Mouse (Mus musculus) liver, embryonic 15.5 days (tissue): ENCODE results near the gene Adarb1. TPM values are rescaled to one million over a fixed set of nuclear protein-coding genes. Genes with fewer than 3 reads are reported as not detected.

Experiments used
- ATAC-seq: fragments of 200-750 bp; cut with Nextera tagmentation; 2 replicates; pipeline ENCODE4 v1.8.0; 2017; ENCODE audit warnings: moderate number of reproducible peaks, mild to moderate bottlenecking, moderate library complexity; ENCODE audit not compliant: insufficient read depth
- H3K27ac ChIP-seq: fragments of 300-500 bp; sonication (generic); replicated peaks from 2 replicates; pipeline ENCODE4 v1.5.1; 2015; ENCODE audit warnings: mild to moderate bottlenecking, inconsistent platforms
- H3K27me3 ChIP-seq: fragments of 300-500 bp; sonication (generic); 2 replicates; pipeline ENCODE4 v1.6.1; 2015; ENCODE audit warnings: mild to moderate bottlenecking, inconsistent platforms
- H3K36me3 ChIP-seq: fragments of 300-500 bp; sonication (generic); replicated peaks from 2 replicates; pipeline ENCODE4 v1.6.1; 2015; ENCODE audit warnings: moderate library complexity, mild to moderate bottlenecking, inconsistent platforms
- H3K4me1 ChIP-seq: fragments of 300-500 bp; sonication (generic); replicated peaks from 2 replicates; pipeline ENCODE4 v1.6.1; 2015; ENCODE audit warnings: inconsistent platforms
- H3K4me2 ChIP-seq: fragments of 300-500 bp; sonication (generic); 2 replicates; pipeline ENCODE4 v1.6.1; 2015; ENCODE audit warnings: moderate library complexity, mild to moderate bottlenecking, inconsistent platforms
- H3K4me3 ChIP-seq: fragments of 300-500 bp; sonication (generic); replicated peaks from 2 replicates; pipeline ENCODE4 v1.5.1; 2015; ENCODE audit warnings: mild to moderate bottlenecking, inconsistent platforms
- H3K9ac ChIP-seq: fragments of 300-500 bp; sonication (generic); 2 replicates; pipeline ENCODE4 v1.6.1; 2015; ENCODE audit warnings: moderate library complexity, mild to moderate bottlenecking, inconsistent platforms
- H3K9me3 ChIP-seq: fragments of 300-500 bp; sonication (generic); replicated peaks from 2 replicates; pipeline ENCODE4 v1.6.1; 2016; ENCODE audit warnings: inconsistent platforms
- WGBS: fragments of 180-500 bp; shearing (Covaris S2); methylation state at CpG from one replicate; pipeline ENCODE4 v1.1.7; 2015; ENCODE audit warnings: mixed read lengths; ENCODE audit not compliant: insufficient replicate concordance; 5-methylcytosine and 5-hydroxymethylcytosine counted together
- polyA plus RNA-seq: library from polyadenylated mRNA; unstranded; fragments of >200 nt; fragmentation: Nextera tagmentation; extraction: Ambion mirVana; gene quantifications from 2 replicates; pipeline ENCODE4 v1.2.1, GENCODE M21; 2015

Adarb1 gene
- polyA plus RNA-seq, 1 experiment from 2014 or later = 1.6 TPM

DNA sequence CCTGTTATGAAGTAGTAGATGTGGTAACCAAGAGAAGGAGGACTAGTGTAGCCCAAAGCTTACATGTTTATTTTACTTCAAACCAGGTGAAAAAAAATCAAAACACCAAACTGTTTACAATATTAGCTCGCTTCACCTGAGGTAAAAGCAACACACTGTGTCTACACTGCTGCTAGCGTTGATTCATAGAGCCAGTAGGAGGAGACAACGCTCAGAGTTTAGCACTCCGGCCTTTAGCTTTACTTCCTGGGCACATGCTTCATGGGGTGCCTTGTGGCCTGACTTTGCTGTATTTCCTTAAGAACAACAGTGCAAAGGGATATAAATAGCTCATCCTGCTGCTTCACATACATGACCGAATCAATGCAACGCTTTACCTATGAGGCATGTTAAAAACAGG lies 60.1 kb downstream of the Adarb1 start:
- Histone ChIP-seq H3K4me3 (no peak overlapping the region), H3K27me3 (no peaks in the 10 kb centered on the region), H3K36me3 (no peaks in the 10 kb centered on the region), H3K4me2 (no peak overlapping the region), H3K4me1 (no peaks in the 10 kb centered on the region), H3K27ac (no peak overlapping the region), H3K9me3 (no peaks in the 10 kb centered on the region), H3K9ac (no peak overlapping the region)
- no peak for ATAC-seq
- WGBS = 74% methylated on average over 6 of the region's 6 CpGs

DNA sequence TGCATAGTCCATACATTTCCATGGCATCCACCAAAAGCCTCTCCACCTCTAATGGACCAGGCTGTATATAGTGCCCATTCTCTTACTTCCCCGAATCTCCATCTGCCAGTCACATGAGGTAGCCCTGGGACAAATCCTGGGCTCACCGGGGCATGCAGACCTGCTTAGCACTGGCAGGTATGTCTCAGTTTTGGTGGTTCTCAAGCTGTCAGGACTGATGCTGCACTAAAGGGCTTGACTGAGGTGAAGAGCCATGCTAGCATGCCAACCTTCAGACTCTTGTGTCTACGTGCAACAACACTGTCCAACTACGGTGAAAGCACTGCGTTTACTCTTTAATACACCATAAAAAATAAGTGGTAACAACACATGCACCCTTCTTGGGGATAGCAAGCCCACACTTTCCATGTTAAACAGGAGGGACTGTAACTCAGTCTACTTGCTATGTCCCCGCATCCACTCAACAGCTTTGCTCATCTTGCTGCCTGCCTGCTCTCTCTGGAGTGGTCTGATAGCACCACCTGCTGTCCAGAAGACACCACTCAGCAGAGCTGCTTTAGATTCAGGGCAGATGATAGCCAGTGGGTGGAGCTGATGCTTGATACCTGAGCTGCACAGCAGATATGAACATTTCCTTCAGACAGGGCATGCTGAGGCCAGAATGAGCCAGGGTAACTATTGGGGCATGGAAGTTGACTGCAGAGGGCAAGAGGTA lies 64.9 kb downstream of the Adarb1 start:
- Histone ChIP-seq H3K9me3 (no peaks in the 10 kb centered on the region), H3K36me3 (no peaks in the 10 kb centered on the region), H3K9ac (no peak overlapping the region), H3K4me2 (no peak overlapping the region), H3K27me3 (no peaks in the 10 kb centered on the region), H3K27ac (no peak overlapping the region), H3K4me1 (no peaks in the 10 kb centered on the region), H3K4me3 (no peak overlapping the region)
- ATAC-seq = no peak
- 70% methylated on average over 6 of the region's 6 CpGs for WGBS

DNA sequence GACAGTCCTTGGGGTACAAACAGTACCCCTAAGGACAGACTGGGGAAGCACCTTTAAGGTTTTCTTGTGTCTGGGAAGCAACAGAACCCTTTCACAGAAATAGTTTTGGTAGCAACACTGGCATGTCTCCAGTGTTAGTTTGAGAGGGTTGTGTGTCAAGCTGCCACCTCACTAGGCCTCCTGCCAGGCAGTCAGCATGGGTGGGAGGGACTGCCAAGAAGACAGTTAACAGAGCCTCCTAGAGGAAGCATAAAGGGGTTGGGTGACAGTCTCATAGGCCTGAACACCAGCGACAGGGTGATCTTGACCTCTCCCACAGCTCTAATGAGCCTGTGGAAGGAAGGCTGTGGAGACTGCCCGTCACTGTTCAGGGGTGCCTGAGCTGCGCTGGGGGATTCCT lies 75.2 kb downstream of the Adarb1 start:
- H3K4me1 ChIP-seq = no peaks in the 10 kb centered on the region
- no peak overlapping the region for H3K27ac ChIP-seq
- 67% methylated on average over 3 of the region's 3 CpGs for WGBS
- H3K36me3 ChIP-seq = no peaks in the 10 kb centered on the region
- no peak overlapping the region for H3K4me3 ChIP-seq
- no peaks in the 10 kb centered on the region for H3K9me3 ChIP-seq
- no peaks in the 10 kb centered on the region for H3K27me3 ChIP-seq
- H3K9ac ChIP-seq = no peak overlapping the region
- no peak for ATAC-seq
- H3K4me2 ChIP-seq = no peak overlapping the region

DNA sequence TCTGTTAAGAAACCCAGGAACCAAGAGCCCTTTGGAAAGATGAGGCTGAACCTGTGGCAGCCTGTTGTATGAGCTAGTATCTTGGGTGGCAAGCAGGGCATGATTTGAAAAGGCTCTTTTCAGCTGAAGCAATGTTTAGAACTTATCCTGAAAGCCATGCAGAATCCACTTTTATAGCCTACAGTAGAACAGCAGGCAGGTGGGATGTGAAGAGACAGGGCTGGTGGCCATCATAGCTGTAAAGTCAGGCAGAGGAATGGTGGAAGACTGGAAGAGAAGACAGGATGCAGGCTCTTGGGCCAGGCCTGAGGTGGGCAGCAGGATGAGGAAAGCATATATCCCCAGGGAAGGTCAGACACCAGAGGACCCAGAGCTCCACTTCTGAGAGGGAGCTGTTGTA lies 76.4 kb downstream of the Adarb1 start:
- no peak overlapping the region for H3K4me3 ChIP-seq
- no peaks in the 10 kb centered on the region for H3K9me3 ChIP-seq
- H3K36me3 ChIP-seq = no peaks in the 10 kb centered on the region
- H3K27me3 ChIP-seq = no peaks in the 10 kb centered on the region
- ATAC-seq = no peak
- no peak overlapping the region for H3K9ac ChIP-seq
- H3K4me1 ChIP-seq = no peaks in the 10 kb centered on the region
- no peak overlapping the region for H3K4me2 ChIP-seq
- no peak overlapping the region for H3K27ac ChIP-seq

DNA sequence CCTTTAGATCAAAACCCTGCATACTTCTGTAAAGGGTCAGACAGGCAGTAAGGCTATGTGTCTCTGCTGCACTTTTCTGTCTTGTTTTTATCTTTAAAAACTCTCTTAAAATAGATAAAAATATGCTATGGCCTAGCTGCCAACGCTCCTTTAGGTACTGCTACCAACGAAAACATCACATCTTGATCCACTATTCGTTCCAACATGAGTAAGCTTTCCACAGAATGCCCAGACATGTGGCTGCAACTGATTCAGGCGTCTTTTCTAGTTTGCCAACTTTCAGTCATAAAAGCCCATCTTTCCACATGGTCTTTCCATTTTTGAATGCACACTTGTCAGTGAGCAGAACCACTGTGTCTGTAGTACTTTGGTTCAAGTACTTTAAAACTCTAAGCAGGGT lies 77.0 kb downstream of the Adarb1 start:
- no peaks in the 10 kb centered on the region for H3K9me3 ChIP-seq
- no peak overlapping the region for H3K4me2 ChIP-seq
- no peak overlapping the region for H3K9ac ChIP-seq
- H3K27me3 ChIP-seq = no peaks in the 10 kb centered on the region
- no peak for ATAC-seq
- H3K27ac ChIP-seq = no peak overlapping the region
- H3K36me3 ChIP-seq = no peaks in the 10 kb centered on the region
- H3K4me1 ChIP-seq = no peaks in the 10 kb centered on the region
- 57% methylated on average over 4 of the region's 4 CpGs for WGBS
- H3K4me3 ChIP-seq = no peak overlapping the region

DNA sequence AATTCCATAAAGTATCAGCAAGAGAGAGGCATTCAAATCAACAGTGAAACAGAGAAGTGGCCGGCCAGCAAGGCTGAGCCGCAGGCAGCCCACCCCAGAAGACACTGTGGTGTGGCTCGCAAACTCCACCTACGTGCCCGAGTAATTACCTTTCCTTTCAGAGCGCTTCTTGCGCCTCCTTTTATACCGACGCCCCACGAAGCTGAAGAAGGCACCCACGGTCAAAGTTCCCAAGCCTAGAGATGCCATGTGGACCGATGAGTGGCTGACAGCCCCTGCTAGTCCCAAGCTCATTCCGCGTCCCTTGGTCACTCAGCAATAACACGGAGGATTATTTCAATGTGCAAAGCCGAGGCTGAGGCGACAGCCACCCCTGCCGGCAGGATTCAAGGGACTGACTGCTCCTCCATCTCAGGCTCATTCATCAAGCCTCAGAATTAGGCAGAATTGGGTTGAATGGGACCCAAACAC lies 78.2 kb downstream of the Adarb1 start:
- H3K27ac ChIP-seq = no peak overlapping the region
- no peaks in the 10 kb centered on the region for H3K27me3 ChIP-seq
- 0 out of 2 replicates have a peak, but pooled peaks cover 3% of the 10 kb centered on the region for H3K4me1 ChIP-seq
- no peaks in the 10 kb centered on the region for H3K36me3 ChIP-seq
- H3K4me2 ChIP-seq = no peak overlapping the region
- no peaks in the 10 kb centered on the region for H3K9me3 ChIP-seq
- 40% methylated on average over 18 of the region's 18 CpGs for WGBS
- ATAC-seq = no peak
- H3K9ac ChIP-seq = no peak overlapping the region
- H3K4me3 ChIP-seq = no peak overlapping the region

DNA sequence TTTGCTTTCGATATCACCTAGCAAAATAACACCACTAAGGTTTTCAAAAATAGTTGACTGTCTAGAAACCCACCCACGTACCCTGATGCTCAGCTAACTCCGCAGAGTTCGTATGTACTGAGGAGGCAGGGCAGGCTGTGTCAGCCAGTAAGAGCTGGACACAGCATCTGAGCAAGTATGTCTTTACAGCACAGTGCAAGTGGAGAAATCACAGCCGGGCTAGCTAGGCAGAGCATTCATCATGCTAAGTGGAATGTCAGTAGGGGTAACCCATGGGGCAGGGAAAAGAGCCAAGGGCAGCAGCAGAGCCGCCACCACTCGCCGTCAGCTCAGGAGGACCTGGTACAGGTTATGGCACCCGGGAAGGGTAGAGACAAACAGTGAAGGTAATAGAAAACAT lies 84.6 kb downstream of the Adarb1 start:
- 71% methylated on average over 9 of the region's 9 CpGs for WGBS
- H3K9ac ChIP-seq = no peak overlapping the region
- no peaks in the 10 kb centered on the region for H3K27me3 ChIP-seq
- no peaks in the 10 kb centered on the region for H3K36me3 ChIP-seq
- no peak overlapping the region for H3K27ac ChIP-seq
- no peak for ATAC-seq
- no peak overlapping the region for H3K4me3 ChIP-seq
- H3K9me3 ChIP-seq = no peaks in the 10 kb centered on the region
- no peak overlapping the region for H3K4me2 ChIP-seq
- H3K4me1 ChIP-seq = 0 out of 2 replicates have a peak, but pooled peaks cover 3% of the 10 kb centered on the region

DNA sequence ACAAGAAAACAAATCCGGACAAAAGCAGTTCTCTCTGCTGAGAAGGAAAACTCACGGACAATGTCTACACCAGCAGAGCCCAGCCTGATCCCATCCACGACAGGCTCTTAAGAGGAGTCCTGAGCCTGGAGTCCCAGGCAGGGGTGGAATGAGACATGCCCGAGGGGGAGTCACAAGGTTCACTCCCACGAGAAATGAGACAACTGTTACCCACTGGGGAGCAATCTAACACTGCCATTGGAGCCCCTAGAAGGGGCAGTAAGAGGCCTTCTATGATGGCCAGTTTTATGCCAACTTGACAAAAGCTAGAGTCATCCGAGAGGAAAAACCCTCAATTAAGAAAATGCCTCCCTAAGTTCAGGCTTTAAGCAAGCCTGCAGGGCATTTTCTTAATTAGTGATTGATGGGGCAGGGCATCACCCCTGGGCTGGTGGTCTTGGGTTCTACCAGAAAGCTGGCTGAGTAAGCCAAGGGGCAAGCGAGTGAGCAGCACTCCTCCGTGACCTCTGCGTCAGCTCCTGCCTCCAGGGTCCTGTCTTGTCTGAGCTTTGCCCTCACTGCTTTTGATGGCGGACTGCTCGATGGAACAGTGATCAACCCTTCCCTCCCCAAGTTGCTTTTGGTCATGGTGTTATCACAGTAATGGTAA lies 88.5 kb downstream of the Adarb1 start:
- Histone ChIP-seq H3K9ac (no peak overlapping the region), H3K4me3 (no peak overlapping the region), H3K9me3 (no peaks in the 10 kb centered on the region), H3K4me2 (no peak overlapping the region), H3K36me3 (no peaks in the 10 kb centered on the region), H3K27me3 (no peaks in the 10 kb centered on the region), H3K27ac (no peak overlapping the region), H3K4me1 (no peaks in the 10 kb centered on the region)
- 60% methylated on average over 11 of the region's 11 CpGs for WGBS
- ATAC-seq = no peak

DNA sequence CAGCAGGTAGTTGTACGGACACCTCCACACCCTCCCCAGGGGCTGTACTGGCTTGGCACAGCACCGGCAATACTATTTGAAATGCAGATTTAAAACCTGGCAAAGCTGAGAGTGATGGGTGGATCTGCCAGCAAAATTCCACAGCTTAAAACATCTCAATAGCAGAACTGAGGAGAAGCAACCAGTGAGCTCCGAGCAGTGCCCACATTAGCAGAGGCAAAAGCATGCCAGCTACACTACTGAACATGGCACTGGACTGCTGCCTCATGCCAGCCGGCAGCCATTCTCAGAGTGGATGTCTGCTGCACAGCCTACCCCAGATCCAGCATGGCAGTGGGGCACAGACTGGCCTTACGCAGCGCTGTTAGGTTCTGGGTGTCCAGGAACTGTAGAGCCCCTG lies 93.4 kb downstream of the Adarb1 start:
- Histone ChIP-seq H3K27me3 (no peaks in the 10 kb centered on the region; the same call in 1 of the 2 replicates), H3K9me3 (no peaks in the 10 kb centered on the region), H3K36me3 (no peaks in the 10 kb centered on the region), H3K4me1 (no peaks in the 10 kb centered on the region), H3K27ac (no peak overlapping the region), H3K4me3 (no peak overlapping the region), H3K9ac (no peak overlapping the region), H3K4me2 (no peak overlapping the region)
- ATAC-seq = no peak
- WGBS = 83% methylated on average over 6 of the region's 6 CpGs

DNA sequence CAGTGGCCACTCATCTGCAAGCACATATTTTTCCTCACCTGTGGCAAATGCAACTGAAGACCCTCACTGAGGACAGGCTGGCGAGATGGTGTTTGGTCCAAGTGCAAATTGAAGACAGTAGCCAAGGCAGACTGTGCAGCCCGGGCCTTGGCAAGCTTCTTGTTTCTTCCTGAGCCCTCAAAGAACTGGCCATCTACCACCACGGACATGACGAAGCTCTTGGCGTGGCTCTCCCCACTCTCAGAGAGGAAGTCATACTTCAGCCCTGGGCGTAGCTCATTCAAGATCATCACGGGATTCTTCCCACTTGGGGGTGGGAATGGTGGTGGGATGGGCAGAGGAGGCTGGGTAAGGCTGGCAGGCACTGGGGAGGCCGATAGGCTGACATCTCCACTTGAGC lies 96.5 kb downstream of the Adarb1 start:
- 44% methylated on average over 8 of the region's 8 CpGs for WGBS
- ATAC-seq = no peak
- Histone ChIP-seq H3K27ac (no peak overlapping the region), H3K27me3 (no peaks in the 10 kb centered on the region; the same call in 1 of the 2 replicates), H3K36me3 (no peaks in the 10 kb centered on the region), H3K4me3 (no peak overlapping the region), H3K4me2 (no peak overlapping the region), H3K9me3 (no peaks in the 10 kb centered on the region), H3K4me1 (no peaks in the 10 kb centered on the region), H3K9ac (no peak overlapping the region)

DNA sequence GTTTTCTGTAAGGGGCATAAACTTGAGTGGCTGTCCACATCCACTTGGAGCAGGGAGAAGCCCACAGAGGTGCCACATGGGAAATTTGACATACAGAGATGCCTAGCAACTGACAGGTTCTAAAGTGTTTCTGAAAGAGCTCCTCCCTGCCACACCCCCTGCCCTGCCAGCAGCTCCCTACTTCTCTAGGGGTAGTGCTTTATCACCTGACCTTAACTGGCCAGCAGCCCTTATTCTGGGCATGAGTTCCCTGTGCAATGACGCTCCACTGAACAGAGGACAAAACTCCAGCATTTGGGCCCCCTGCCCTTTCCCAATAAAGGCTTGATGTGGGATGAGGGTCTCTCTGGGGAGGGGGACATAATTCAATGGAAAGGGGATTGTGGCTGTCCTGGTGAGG lies 97.1 kb downstream of the Adarb1 start:
- Histone ChIP-seq H3K27ac (no peak overlapping the region), H3K27me3 (no peaks in the 10 kb centered on the region; the same call in 1 of the 2 replicates), H3K9me3 (no peaks in the 10 kb centered on the region), H3K4me1 (no peaks in the 10 kb centered on the region), H3K36me3 (no peaks in the 10 kb centered on the region), H3K4me2 (no peak overlapping the region), H3K9ac (no peak overlapping the region), H3K4me3 (no peak overlapping the region)
- WGBS = 59% methylated on average over 1 of the region's 1 CpGs
- no peak for ATAC-seq

DNA sequence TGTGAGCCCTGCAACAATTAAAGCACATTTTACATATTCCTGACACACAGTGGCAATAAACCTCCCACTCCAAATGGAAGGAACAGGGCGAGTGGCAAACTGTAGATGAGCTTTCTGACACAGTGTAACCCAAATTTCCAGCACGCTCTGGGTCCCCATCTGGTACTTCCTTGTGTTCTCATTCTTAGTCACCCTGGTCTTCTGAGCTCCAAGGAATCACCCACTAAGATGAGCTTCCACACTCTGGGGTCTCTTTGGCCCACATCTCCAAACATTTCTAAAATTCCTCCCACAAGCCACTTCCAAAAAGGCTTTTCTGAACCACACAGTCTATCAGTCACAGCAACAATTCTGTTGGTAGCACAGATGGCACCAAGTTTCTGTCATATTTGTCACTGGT lies 102.4 kb downstream of the Adarb1 start:
- WGBS = 54% methylated on average over 2 of the region's 2 CpGs
- Histone ChIP-seq H3K9ac (no peak overlapping the region), H3K4me1 (no peaks in the 10 kb centered on the region), H3K9me3 (no peaks in the 10 kb centered on the region), H3K27ac (no peak overlapping the region), H3K27me3 (no peaks in the 10 kb centered on the region), H3K4me2 (no peak overlapping the region), H3K4me3 (no peak overlapping the region), H3K36me3 (no peaks in the 10 kb centered on the region)
- ATAC-seq = no peak
